10 mouse cellular contexts compared by ENCODE assay signal in the genomic region with DNA sequence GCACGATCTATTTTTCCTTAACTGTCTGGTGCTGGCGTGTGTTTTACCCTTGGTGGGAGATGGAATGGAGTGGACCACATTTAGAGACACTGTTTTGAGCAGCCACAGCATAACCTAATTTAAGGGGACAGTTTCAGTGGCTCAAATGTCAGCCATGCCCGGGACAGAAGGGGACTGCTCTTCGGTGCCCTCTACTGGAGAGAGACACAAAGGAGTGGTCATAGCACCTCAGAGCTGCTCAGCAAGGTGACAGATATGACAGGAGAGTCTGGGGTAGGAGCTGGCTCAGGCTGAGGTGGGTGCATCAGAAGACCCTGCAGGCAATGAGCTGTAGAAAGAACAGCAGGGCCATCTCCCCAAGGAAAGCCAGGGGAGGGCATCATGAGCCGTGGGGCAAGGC. TPM values are rescaled to one million over a fixed set of nuclear protein-coding genes. Genes with fewer than 3 reads are reported as not detected.
DNase-seq lines count a peak whose midpoint lies in the region; ATAC-seq lines count a peak whose summit lies in the region.
"Had no signal": no experiment of that assay in that cellular context is flagged by ENCODE, and none has a peak within 500 bp of the region (broad histone marks: within the 10 kb centered on the region; RNA-seq: fewer than 3 reads in every experiment).

No protein-coding gene starts in this region.

- peak; percentile 46 for DNase-seq in hindbrain, embryonic 14.5 days (ENCODE audit: low spot score)
- peak; percentile 28 for DNase-seq in CD4-positive helper T cell, adult 2 months (ENCODE audit: low read depth, low spot score)
- DNase-seq in ZHBTc4 (ENCODE audit: low read depth, low spot score), result peak; percentile 51
- DNase-seq in kidney, postnatal 4 days, result peak; percentile 41 to 52
- peak; percentile 62 for DNase-seq in splenic B cell, adult 2 months (ENCODE audit: low read depth, low spot score)
- DNase-seq in layer of hippocampus, adult 9-11 months, result no peak
- no peak for DNase-seq in right cerebral cortex, postnatal 10 days (ENCODE audit: low spot score in 2 of 2)

- H3K27me3 ChIP-seq in hindbrain, embryonic 14.5 days (ENCODE audit: control insufficient read depth, insufficient read depth, low read length), result no peaks in the 10 kb centered on the region
- no peaks in the 10 kb centered on the region for H3K27me3 ChIP-seq in hindbrain, embryonic 16.5 days (replicated peaks; ENCODE audit: control insufficient read depth, insufficient read depth, low read length)
- H3K27me3 ChIP-seq in splenic B cell, adult 2 months (ENCODE audit: control insufficient read depth, insufficient read depth, low read length, poor library complexity, severe bottlenecking), result no peaks in the 10 kb centered on the region
- H3K27me3 ChIP-seq: embryonic facial prominence, embryonic 12.5 days; limb, embryonic 12.5 days had no signal

- no peaks in the 10 kb centered on the region for H3K9me3 ChIP-seq in hindbrain, embryonic 14.5 days (ENCODE audit: control insufficient read depth, low read length)
- no peaks in the 10 kb centered on the region for H3K9me3 ChIP-seq in hindbrain, embryonic 16.5 days (ENCODE audit: control insufficient read depth, low read length)
- H3K9me3 ChIP-seq: embryonic facial prominence, embryonic 12.5 days; limb, embryonic 12.5 days had no signal

- H3K4me1 ChIP-seq in hindbrain, embryonic 14.5 days (replicated peaks; ENCODE audit: control insufficient read depth, insufficient read depth, low read length), result peaks cover 7% of the 10 kb centered on the region
- H3K4me1 ChIP-seq in hindbrain, embryonic 16.5 days (ENCODE audit: control insufficient read depth, insufficient read depth, low read depth, low read length), result no peaks in the 10 kb centered on the region
- H3K4me1 ChIP-seq: limb, embryonic 12.5 days had no signal

- H3K4me2 ChIP-seq in hindbrain, embryonic 14.5 days (replicated peaks), result no peak overlapping the region
- no peak overlapping the region for H3K4me2 ChIP-seq in hindbrain, embryonic 16.5 days (ENCODE audit: low read length)
- H3K4me2 ChIP-seq: embryonic facial prominence, embryonic 12.5 days; limb, embryonic 12.5 days had no signal

- H3K9ac ChIP-seq in hindbrain, embryonic 14.5 days, result no peak overlapping the region
- no peak overlapping the region for H3K9ac ChIP-seq in hindbrain, embryonic 16.5 days (ENCODE audit: low read depth, low read length)
- H3K9ac ChIP-seq: embryonic facial prominence, embryonic 12.5 days; limb, embryonic 12.5 days had no signal

- no peak overlapping the region for H3K27ac ChIP-seq in hindbrain, embryonic 14.5 days
- H3K27ac ChIP-seq in hindbrain, embryonic 16.5 days (ENCODE audit: low read depth, low read length), result no peak overlapping the region
- H3K27ac ChIP-seq: embryonic facial prominence, embryonic 12.5 days; limb, embryonic 12.5 days had no signal

- no peak overlapping the region for H3K4me3 ChIP-seq in hindbrain, embryonic 14.5 days (replicated peaks; ENCODE audit: low read length)
- H3K4me3 ChIP-seq in hindbrain, embryonic 16.5 days (ENCODE audit: low read length), result no peak overlapping the region
- H3K4me3 ChIP-seq: embryonic facial prominence, embryonic 12.5 days; limb, embryonic 12.5 days had no signal

- 67% methylated on average over 5 of the region's 5 CpGs for WGBS in hindbrain, embryonic 14.5 days
- 58% methylated on average over 5 of the region's 5 CpGs for whole genome bisulfite sequencing in hindbrain, embryonic 16.5 days

- no peak for ATAC-seq in hindbrain, embryonic 14.5 days (ENCODE audit: low FRiP score)
- ATAC-seq in hindbrain, embryonic 16.5 days, result no peak

- peaks cover 31% of the 10 kb centered on the region for H3K36me3 ChIP-seq in hindbrain, embryonic 14.5 days (replicated peaks; ENCODE audit: control insufficient read depth, insufficient read depth)
- H3K36me3 ChIP-seq in hindbrain, embryonic 16.5 days (ENCODE audit: control insufficient read depth, insufficient read depth, low read length), result peaks cover 18% of the 10 kb centered on the region
- H3K36me3 ChIP-seq in splenic B cell, adult 2 months (ENCODE audit: control insufficient read depth, insufficient read depth, low read length, poor library complexity, severe bottlenecking), result peaks cover 6% of the 10 kb centered on the region

RNA-seq across cellular contexts. Expression of a gene that starts 15.3 kb away (rescaled TPM):
- 17.5 and 20.2 TPM in 2 replicates for polyA plus RNA-seq in hindbrain, embryonic 14.5 days (2014; fragmentation: Nextera tagmentation; extraction: Ambion mirVana)
- 21.4 and 21.9 TPM in 2 replicates for polyA plus RNA-seq in hindbrain, embryonic 16.5 days (2015; fragmentation: Nextera tagmentation; extraction: Ambion mirVana)

Comparison
In these comparisons a context has a peak if more than half of its experiments do, and no peak if none do; other contexts are left out.
1. DNase-seq: peak in hindbrain, embryonic 14.5 days (single experiment), CD4-positive helper T cell, adult 2 months (single experiment), ZHBTc4 (single experiment), kidney, postnatal 4 days (2 of 2) and splenic B cell, adult 2 months (single experiment); none in layer of hippocampus, adult 9-11 months (single experiment) and right cerebral cortex, postnatal 10 days (0 of 2).